Mouse (Mus musculus) bone marrow macrophage, adult 2 months (primary cell): ENCODE results near the gene Slc9b2.

Source experiments
- CTCF ChIP-seq: IDR thresholded peaks from 2 replicates; pipeline ENCODE4 v1.5.1; 2012; ENCODE audit warnings: low read depth, mild to moderate bottlenecking, low read length, moderate library complexity
- POLR2A ChIP-seq: IDR thresholded peaks from 2 replicates; pipeline ENCODE4 v1.6.1; 2012; ENCODE audit warnings: mild to moderate bottlenecking, low read depth, low read length, borderline replicate concordance

GRCm38 (mm10) chr3:135281701-135282100, 25.8 kb upstream of the Slc9b2 start:
- TF ChIP-seq CTCF (no peak), POLR2A (no peak)
